Mouse (Mus musculus) adipocyte (in vitro differentiated cells): ENCODE measurements around the gene E130114P18Rik.

Experiments
- DNase-seq: peaks from one replicate; pipeline ENCODE4 v3.0.0-alpha.2; 2016; ENCODE audit warnings: low spot score

E130114P18Rik gene

DNA sequence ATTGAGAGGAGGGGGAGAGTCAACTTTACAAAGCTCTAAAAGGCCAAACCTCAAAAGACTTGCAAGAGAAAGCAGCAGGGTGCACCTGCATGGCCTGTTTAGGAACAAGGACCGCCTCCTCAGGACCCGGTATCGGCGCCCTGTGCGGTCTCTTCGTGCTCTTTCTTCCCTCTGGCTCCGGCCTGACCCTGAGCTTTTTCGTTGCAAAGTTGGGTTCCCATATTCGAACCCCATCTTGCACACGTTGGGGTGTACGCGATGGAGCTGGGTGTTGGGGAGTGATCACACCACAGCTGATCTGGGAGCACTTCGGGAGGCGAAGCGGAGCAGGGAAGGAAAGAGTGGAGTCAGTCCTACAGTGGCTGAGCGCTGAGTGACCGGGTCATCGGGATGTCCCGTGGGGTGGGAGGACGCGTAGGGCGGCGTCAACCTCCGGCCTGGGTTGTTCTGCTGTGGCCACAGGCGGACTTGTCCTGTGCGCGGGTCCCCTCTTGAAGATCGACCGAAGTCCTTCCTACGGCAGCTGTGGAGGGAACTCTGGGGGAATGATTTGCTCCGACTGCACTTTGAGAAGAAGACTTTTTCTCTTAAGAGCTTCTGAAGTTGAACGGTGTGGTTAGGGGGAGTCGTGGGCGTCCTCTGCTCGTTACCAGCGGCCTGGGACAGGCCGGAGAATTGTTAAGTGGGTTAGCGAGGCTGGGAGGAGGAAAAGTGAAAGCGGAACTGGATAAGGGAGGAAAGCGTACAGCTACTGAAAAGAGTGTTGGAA, 26.2 kb downstream of the E130114P18Rik start:
- peak; percentile 62 for DNase-seq

DNA sequence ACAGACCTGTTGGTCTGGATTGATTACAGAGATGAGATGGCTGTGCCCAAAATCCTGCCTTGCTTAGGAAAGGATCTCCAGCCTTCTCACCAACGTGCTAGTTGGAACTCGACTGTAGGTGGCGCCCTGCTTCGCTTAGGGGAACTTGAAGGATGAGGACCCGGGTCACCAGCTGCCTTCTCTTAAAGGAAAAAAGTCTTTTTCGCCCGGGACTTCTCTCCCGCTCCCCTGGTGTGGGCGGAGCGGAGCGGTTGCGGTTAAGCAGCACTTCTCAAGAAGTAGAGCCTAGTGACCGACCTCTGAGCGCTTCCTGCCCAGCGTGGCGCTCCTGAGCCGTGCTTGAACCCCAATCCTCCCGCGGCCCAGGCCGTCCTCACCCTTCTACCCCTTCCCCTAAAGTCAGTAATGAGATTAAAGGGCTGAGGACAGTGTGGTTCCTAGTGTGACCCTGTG, 26.8 kb downstream of the E130114P18Rik start:
- DNase-seq, result peak; percentile 90

DNA sequence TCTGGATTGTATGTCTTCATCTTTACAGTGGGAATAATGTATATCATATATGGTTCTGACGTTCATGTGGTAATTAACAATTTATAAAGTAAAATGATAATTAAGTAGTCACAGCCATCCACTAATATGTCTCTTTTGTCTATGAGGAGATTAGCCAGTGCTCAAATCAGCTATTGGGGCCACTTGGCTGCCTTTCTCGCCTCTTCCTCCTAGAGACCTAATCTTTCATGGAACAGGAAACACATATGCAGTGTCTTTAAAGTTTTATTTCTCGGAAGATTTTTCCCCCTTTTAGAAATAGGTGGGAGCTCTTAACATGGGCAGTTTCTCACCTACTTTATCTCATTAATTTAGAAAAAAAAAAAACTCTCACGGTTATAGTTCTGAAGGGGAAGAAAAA, 27.5 kb downstream of the E130114P18Rik start:
- DNase-seq, result no peak

DNA sequence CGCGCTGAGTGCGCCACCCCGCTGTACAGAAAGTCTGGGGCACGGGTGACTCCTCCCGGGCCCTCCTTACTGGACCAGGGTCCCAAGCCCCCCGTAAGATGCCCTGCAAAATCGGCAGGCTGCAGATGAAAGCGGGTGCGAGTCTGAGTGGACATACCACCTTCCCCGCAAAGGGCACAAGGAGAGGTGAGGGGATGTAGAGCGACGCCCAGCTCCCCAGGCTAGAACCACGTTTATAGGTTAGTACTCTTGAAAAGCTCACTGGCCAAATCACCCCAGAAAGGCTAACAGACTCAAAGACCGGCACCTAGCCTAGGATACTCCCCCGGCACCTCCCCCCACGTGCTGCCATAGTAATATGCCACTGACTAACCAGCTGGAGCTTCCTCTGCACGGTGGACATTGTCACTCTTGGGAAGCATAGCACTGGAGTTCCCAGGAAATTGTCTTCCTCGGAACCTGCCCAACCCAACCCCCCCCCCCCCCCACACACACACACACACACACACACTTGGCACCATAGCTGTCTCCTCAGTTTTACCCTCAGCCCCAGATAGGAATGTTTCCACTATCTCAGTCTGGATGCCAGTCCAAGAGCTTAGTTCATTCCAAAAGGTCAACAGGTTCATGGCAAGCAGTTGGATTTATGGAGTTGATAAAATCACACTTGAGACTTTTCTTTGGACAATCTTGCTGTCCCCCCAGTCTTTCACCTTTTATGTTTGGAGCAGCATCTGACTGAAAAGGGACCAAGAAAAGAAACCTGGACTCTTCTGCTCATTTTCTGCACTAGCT, 31.6 kb downstream of the E130114P18Rik start:
- no peak for DNase-seq

DNA sequence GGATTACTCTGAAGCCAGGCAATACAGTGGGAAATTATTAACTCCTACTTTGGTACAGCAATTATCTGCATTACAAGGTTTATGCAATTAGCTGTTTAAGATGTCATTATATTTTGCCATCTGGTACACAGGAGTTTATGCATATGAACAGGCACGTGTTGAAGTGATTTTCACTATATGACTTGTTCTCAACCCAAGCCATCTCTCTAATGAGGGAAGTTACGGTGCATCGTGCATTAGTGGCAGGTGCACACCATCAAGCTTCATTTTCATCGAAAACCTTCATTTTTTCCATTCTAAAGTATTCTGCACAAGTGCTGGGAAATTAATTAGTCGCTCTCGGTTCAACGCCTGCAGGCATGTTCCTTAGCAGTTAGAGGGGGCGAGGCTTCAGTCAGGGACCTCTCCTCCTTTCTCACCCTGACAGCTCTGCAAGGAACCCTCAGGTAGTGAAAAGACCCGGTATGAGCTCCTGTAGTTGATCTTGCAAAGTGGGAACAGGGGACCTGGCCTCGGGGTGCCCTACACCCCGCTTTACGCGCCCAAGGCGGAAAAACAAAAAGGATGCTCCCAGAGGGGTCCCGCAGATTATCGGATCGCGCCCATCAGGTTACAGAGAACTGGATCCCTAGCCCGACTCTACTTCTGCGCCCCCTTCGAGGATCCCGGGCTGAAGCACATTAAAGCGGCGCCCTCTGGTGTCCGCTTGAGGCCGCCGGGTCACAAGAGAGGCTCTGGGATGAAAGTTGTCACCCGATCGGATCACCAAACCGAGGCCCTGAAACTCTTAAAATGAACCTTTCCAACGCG, 32.4 kb downstream of the E130114P18Rik start:
- DNase-seq, result peak; percentile 48

DNA sequence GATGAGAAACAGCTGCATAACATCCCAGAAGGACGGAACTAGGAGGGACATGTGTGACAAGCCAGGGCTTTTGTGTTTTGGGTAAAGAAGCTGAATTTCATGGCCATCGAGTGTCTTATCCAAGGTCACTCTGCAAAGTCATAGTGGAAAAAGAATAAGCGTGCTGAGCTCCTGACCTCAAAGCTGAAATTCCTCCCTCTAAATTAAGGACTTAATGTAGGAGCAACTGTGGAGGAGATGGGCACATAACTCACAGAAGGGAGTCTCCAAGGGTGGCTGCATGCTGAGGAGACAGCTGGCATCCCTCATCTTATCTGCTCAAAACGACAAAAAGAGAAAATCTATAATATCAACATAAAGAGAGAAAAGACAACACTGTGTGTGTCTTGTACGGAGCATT, 33.9 kb downstream of the E130114P18Rik start:
- DNase-seq, result no peak

DNA sequence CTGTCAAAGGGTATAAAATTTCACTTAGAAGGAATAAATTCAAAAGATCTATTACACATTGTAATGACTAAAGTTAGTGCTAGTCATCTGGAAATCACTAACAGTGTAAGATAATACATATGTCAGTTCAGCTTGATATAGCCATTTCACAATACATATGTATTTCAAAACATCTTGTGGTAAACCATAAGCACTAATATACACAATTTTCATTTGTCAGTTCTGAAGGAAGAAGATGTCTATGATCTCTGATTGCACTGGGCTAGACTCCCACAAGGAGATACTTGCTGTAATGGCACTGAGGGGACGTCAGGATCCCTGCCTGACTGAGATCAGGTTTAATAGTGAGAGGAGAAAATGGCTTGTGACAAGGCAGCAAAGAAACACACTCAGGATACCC, 44.5 kb downstream of the E130114P18Rik start:
- DNase-seq, result no peak

DNA sequence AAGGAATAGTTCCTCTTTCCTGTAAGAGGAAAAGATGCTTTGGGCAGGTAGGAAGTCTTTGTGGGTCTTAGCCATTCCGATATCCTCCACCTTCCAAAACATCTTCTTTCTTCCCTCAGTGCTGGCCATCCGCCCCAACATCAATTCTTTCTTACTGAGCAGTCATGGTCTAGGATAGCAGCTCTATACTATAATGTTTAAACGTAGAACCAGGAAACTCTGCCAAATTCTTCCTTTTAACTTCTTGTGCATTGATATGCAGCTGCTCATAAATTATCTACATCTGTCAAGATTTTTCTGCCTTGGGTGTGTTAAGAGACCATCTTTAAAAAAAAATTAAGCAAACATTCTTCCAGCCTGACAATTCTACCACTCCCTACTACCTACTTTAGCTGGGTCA, 47.5 kb downstream of the E130114P18Rik start:
- no peak for DNase-seq

DNA sequence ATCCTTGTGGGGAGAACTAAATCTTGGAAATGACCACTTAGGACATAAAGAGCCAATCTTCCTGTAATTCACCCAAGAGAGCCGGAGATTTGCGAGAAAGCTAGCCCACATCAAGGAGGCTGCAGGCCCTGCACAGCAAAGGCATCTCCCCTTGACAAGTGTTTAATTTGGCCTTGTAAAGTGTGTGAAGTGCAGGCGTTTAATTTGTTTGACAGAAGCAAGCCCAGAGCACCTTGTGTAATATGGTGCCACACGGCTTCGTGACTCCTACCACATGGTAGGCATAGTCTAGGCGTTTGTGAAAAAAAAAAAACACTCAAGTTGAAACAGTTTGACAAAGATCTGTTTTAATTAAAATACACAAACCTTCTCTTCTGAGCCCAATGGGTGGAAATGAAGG, 47.9 kb downstream of the E130114P18Rik start:
- no peak for DNase-seq

DNA sequence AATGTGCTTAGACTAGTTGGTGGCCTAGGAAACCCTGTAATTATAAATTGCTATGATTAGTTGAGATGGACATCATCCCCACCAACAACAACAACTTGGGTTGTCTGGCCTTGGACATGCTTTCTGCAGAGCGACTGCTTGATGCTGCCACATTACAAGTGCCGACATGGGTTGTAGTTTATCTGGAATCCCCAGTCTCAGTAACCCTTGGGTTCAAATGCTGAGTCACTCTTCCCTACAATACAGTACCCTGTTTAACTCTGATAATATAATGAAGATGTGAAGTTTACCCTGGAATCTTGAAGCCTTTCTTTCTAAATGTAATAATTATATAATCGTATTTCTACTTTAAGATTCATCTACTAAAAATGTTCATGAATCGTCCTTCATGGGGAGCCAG, 49.4 kb downstream of the E130114P18Rik start:
- DNase-seq, result no peak

DNA sequence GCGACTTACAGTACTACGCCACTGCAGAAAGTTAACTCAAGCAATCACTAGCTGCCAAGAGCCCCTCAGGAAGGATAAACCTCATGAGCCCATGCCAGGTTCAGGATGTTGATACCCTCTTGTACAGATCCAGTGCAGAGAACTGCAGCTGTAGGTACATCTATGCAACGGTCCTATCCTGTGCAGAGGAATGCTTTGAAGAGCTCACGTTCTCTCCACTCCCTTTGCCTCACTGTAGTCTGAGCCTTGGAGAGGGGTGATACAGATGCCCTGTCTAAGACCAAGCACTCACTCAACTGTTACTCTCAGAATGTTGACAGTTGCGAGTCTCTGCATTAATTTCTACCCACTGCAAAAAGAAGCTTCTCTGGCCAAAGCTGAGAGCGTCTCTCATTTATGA, 54.5 kb downstream of the E130114P18Rik start:
- DNase-seq, result no peak

DNA sequence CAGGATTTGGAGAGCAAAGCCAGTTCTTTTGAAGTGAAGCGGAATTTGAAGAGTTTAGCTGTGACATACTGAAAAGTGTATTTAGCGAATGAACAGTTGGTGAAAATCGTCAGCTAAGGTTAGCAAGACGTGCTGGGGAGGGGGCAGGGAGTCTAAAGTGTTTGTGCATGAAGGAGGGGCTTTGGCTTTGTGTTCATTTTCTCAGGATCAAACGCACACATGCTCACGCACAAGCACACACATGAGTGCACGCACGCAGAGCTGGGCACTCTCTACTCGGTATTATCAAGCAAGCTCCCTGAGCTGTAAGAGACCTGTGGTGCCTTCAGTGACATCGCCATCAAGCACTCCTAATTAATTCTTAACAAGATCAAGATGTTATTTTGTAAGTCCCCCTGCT, 55.2 kb downstream of the E130114P18Rik start:
- no peak for DNase-seq

DNA sequence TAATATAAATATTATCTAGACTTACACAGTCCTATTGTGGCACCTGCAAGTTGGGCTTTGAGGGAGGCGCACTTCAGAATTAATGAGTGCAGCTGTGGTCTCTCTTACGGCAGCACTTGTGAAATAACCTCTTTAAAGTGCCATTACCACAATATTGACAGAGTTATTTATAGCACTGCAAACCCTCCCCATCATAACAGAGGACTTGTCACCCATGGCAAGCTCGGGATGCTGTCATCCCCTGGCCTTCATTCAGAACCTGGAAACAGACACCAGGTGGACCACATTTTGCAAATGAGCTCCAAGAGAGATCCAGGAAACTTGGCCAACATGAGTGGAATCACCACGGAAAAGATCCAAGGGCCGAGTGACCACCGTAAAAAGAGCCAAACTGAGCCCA, 63.3 kb downstream of the E130114P18Rik start:
- no peak for DNase-seq

DNA sequence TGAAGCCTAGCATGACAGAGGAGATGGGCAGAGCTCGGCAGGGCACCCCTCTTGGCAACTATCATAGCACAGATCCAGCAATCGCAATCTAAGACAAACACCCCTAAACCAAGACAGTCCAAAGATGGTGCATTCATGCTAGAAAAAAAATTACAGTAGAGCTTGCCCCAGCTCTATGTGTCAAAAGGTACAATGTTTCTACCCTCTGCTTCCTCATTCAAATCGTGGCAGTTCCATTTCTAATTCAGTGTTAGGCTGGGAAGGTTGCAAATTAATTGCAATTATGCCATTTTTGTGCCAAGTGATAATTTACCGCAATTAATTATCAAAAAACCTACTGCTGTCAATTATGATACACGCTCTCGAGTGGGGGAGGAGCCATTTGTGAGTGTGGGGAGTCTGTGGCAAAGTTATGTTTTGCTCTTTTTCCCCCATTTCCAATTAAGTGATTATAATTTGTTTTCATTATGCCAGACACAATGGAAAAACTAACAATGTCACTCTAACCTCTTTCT, 63.7 kb downstream of the E130114P18Rik start:
- DNase-seq, result no peak

DNA sequence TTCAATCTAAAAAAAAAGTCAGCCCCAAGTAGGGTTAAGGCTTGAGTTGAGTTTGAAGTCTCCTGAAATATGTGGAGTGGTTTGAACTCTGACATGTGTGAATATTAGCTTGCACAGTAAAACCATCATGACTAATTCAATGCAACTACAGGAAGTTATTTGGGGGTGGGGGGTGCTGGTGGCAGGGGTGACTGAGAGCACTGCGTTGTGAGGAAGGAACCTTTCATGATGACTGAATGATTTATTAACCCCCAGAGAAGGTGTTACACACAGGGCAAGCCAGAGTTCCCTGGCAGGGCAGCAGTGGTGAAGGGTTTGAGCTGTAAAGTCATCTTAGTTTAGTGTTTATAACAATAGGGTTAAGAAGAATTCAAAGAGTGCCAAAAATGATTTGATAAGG, 65.3 kb downstream of the E130114P18Rik start:
- no peak for DNase-seq

DNA sequence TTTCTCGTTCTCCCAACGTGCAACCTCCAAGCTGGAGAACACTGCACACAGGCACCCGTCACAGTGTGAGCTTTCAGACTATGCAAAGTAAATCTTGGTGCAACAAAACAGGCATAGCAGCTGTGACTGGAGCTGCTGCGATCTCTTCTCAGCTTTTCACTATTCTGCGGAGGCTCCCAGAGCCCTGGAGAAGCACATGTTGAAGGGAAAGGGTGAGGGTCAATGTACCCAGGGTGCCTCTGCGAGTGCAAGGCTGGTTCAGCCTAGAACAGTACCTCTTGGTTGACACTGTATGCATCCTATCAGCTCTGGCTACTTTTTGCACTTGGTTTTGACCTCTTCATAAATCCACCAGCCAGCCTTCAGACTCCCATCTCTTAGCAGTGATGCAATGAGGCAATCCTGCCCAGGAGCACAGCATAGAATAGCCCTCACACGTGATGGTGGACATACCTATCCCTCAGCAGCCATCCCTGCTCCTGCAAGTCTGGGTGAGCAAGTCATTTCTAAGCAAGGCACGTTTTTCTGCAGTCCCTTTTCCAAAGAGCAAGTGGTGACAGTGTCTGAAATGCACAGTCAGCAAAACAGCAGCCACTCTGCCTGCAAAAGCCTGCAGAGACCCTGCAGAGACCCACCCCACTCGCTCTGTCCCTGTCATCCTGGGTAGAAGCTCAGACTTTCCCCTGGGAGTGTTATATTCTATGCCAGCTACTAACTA, 67.7 kb downstream of the E130114P18Rik start:
- no peak for DNase-seq

DNA sequence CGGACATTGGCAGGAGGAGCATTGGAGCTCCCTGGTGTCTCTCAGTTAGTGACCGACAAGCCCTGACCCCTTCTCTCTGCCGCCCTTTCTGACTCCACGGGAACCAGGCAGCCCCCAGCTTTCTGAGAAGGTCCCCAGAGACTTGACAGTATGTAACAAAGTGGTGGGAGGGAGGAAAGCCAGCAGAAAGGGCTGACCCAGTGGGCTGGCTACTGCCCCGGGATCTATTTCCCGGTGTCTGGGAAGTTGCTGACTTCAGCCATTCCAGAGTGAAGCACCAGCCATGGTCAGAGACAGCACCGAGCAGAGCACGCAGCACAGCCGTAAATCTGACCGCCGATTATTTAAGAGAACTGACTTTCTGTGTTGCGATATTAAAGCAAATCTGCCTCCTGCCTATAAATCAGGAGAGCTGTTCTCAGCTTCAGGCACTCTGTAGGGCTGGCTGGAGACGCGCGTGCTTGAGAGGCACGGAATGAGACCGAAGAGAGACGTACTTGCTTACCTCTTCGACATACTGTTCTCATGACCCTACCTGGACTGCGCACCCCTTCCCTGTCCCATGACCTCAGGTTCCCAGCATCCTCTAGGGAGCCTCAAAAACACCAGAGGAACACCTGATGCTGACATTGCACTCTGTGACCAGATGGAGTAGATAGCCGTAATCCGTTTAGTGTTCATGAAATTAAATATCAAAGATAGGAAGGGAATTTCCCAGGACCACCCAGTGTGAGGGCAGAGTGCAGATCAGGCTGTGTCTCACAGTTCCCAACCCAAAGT, 70.3 kb downstream of the E130114P18Rik start:
- no peak for DNase-seq

DNA sequence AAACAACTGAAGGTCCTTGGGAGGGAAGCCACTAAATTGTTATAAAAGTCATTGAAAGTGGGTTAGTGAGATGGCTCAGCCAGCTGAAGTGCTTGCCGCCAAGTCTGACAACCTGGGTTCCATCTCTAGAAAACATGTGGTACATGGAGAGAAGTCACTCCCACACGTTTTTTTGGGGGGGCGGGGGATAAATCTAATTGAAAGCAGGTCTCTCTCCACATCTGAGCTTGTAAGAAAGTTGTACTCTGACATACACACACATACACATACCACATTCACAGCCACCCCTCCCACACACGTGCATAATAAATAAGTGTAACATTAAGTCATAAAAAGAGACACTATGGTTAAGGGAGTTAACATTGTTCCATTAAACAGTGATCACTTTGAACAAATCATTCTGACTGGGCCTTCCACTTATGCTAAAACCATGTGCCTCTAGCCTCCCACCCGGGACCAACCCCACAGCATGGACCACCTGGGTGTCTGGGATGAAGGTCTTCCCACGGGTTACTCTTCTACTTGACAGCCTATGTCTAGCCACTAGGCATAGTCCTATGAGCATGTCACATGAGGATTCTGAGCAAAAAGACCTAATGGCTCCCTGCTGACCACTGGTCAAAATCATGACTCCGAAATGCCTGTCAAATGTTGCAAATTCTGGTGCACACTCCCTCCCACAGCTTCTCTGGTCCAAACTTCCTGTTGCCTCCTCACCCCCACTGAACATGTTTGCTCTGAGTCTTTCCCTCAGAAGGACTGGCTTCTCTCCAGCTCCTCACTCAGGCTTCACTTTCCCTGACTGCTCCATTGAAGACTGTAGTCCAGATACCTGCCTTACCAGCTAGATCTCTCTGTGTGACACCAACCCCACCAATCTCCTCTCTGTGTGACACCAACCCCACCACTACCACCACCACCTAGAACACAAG, 80.9 kb downstream of the E130114P18Rik start:
- DNase-seq, result no peak

DNA sequence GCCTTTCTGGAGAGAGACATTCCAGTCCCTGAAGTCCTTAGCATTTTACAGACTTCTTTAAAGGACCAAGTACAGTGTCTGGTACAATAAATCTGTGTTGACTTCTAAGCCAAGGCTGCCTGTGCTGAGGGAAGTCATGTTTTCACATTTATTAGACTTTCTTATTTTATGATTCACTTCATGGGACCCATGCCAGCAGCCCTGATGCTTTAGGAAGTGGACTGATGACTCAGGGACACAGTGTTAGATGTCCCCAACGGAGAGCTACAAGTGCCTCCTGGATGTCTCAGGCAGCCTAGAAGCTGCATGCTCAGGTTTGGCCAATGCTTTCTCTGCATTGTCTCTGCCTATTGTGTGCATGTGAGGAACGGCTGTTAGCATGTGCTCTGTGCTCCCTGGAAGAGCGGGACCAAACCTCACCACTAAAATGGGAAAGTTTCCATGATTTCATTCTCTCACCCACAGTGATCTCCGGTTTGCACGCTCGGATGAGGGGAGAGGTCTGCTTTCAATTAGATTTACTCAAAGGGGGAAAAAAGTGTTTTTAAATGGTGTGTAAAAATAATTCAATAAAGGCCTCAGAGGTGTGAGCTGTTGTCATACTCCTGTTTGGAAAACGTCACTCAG, 82.4 kb downstream of the E130114P18Rik start:
- DNase-seq, result peak; percentile 36
